Mouse (Mus musculus): ENCODE measurements around the gene Efemp2. TPM values are rescaled to one million over a fixed set of nuclear protein-coding genes. Genes with fewer than 3 reads are reported as not detected.

Efemp2 gene
- polyA plus RNA-seq, 1 experiment from 2014 or later, result 91.8 TPM

DNA sequence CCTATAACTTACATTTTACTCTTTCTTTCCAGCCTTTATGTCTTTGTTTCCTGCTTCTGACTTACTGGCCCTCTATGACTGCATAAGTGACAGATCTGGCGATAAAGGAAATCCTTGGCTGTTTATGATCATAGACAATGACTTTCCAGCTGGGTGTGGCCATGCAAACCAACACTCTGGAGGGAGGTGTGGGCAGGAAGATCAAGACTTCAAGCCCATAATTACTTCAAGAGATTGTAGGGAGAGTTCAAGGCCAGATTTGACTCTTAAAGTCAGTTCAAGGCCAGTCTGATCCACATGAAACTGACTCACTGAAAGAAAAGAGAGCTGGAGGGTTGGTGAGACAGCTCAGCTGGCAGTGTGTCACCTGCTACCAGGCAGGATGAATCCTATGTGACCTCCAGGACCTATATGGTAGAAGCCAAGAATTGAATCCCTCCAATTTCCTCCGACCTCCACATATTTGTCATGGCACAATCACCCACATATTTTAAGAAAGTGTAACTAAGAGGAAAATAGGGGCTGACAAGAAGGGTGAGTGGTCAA is 26.6 kb downstream of the Efemp2 start:
- peaks cover 13% of the 10 kb centered on the region for H3K36me3 ChIP-seq (ENCODE audit: insufficient read depth, low read length)
- no peak overlapping the region for H3K4me2 ChIP-seq (replicated peaks; ENCODE audit: low read depth, low read length)
- no peaks in the 10 kb centered on the region for H3K4me1 ChIP-seq (ENCODE audit: insufficient read depth, low read depth, low read length)
- no peak overlapping the region for H3K4me3 ChIP-seq (ENCODE audit: low read depth, low read length)
- no peak for DNase-seq (ENCODE audit: low spot score)
- H3K27me3 ChIP-seq (replicated peaks; ENCODE audit: insufficient read depth, low read length), result no peaks in the 10 kb centered on the region
- H3K27ac ChIP-seq (ENCODE audit: low read length), result no peak overlapping the region
- no peak for ATAC-seq
- H3K9ac ChIP-seq (replicated peaks; ENCODE audit: low read depth), result no peak overlapping the region
- 66% methylated on average over 2 of the region's 2 CpGs for WGBS
- H3K9me3 ChIP-seq (ENCODE audit: low read length), result no peaks in the 10 kb centered on the region
- no peak for TF ChIP-seq EP300 (IDR thresholded peaks at IDR 0.05)
- TF ChIP-seq CTCF (IDR thresholded peaks at IDR 0.05), result no peak

DNA sequence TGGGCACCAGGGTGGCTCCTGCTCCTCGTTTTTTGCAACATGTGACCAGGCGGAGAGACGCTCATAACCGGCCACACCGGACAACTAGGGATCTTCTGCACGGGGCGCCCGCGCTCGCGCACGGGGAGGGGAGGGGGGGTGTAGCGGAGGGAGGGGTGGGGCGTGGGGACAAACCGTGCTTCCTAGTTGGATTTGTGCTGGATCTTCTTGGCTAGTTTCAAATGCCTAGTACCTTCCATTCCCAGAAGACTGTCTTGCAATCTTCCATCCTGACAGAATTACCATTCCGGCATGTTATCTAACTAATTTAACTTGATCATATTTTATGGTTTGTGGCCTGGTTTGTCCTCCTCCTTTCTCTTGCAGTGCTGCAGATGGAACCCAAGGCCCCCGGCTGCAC is 29.9 kb downstream of the Efemp2 start, which contains the start of gene 1700020D05Rik:
Gene 1700020D05Rik (minus strand): TSS at position 101 of the 400 bp plus-strand sequence.
- H3K9me3 ChIP-seq (ENCODE audit: low read length), result no peaks in the 10 kb centered on the region
- WGBS, result 63% methylated on average over 17 of the region's 17 CpGs
- H3K4me3 ChIP-seq (ENCODE audit: low read depth, low read length), result no peak within 1 kb of the TSS
- H3K27me3 ChIP-seq (replicated peaks; ENCODE audit: insufficient read depth, low read length), result no peaks in the 10 kb centered on the region
- no peak within 1 kb of the TSS for H3K27ac ChIP-seq (ENCODE audit: low read length)
- no peaks in the 10 kb centered on the region for H3K4me1 ChIP-seq (ENCODE audit: insufficient read depth, low read depth, low read length)
- H3K36me3 ChIP-seq (ENCODE audit: insufficient read depth, low read length), result no peaks in the 10 kb centered on the region
- DNase-seq (ENCODE audit: low spot score), result no peak
- no peak within 1 kb of the TSS for H3K9ac ChIP-seq (replicated peaks; ENCODE audit: low read depth)
- no peak for ATAC-seq
- no peak within 1 kb of the TSS for H3K4me2 ChIP-seq (replicated peaks; ENCODE audit: low read depth, low read length)
- TF ChIP-seq CTCF (IDR thresholded peaks at IDR 0.05), result no peak
- no peak for TF ChIP-seq EP300 (IDR thresholded peaks at IDR 0.05)

GRCm38 (mm10) chr19:5510031-5511026 is 36.6 kb downstream of the Efemp2 start, which contains the start of gene Snx32:
Snx32 (minus strand) TSS chr19:5510538.
- H3K9me3 ChIP-seq (ENCODE audit: low read length), result no peaks in the 10 kb centered on the region
- H3K9ac ChIP-seq (replicated peaks; ENCODE audit: low read depth), result peak within 1 kb of the TSS; percentile 32; the same call in 1 of the 2 replicates
- H3K36me3 ChIP-seq (ENCODE audit: insufficient read depth, low read length), result no peaks in the 10 kb centered on the region
- no peaks in the 10 kb centered on the region for H3K27me3 ChIP-seq (replicated peaks; ENCODE audit: insufficient read depth, low read length)
- 4% methylated on average over 46 of the region's 47 CpGs for WGBS
- H3K27ac ChIP-seq (ENCODE audit: low read length), result peak within 1 kb of the TSS; percentile 34; the same call in 1 of the 2 replicates
- TF ChIP-seq CTCF (IDR thresholded peaks at IDR 0.05) (peak; percentile 52), EP300 (IDR thresholded peaks at IDR 0.05) (no peak)
- H3K4me2 ChIP-seq (replicated peaks; ENCODE audit: low read depth, low read length), result peak within 1 kb of the TSS; percentile 80
- peak; percentile 100 for ATAC-seq
- peak within 1 kb of the TSS; percentile 48 for H3K4me3 ChIP-seq (ENCODE audit: low read depth, low read length)
- 0 out of 2 replicates have a peak, but pooled peaks cover 10% of the 10 kb centered on the region for H3K4me1 ChIP-seq (ENCODE audit: insufficient read depth, low read depth, low read length)
- DNase-seq (ENCODE audit: low spot score), result peak; percentile 99

GRCm38 (mm10) chr19:5511074-5511632 is 37.4 kb downstream of the Efemp2 start:
- Histone ChIP-seq H3K27ac (ENCODE audit: low read length) (peak overlapping the region; percentile 34; the same call in 1 of the 2 replicates), H3K4me1 (ENCODE audit: insufficient read depth, low read depth, low read length) (0 out of 2 replicates have a peak, but pooled peaks cover 10% of the 10 kb centered on the region), H3K9ac (replicated peaks; ENCODE audit: low read depth) (peak overlapping the region; percentile 32; the same call in 1 of the 2 replicates), H3K4me2 (replicated peaks; ENCODE audit: low read depth, low read length) (peak overlapping the region; percentile 80), H3K27me3 (replicated peaks; ENCODE audit: insufficient read depth, low read length) (no peaks in the 10 kb centered on the region), H3K9me3 (ENCODE audit: low read length) (no peaks in the 10 kb centered on the region), H3K36me3 (ENCODE audit: insufficient read depth, low read length) (no peaks in the 10 kb centered on the region), H3K4me3 (ENCODE audit: low read depth, low read length) (peak overlapping the region; percentile 48)
- ATAC-seq (0 out of 2 replicates have a peak, but pooled peaks have one; percentile 0), DNase-seq (ENCODE audit: low spot score) (no peak)
- WGBS, result 43% methylated on average over 14 of the region's 15 CpGs
- TF ChIP-seq CTCF (IDR thresholded peaks at IDR 0.05) (no peak), EP300 (IDR thresholded peaks at IDR 0.05) (no peak)

GRCm38 (mm10) chr19:5512091-5513004 is 38.6 kb downstream of the Efemp2 start:
- peak overlapping the region; percentile 14; the same call in 1 of the 2 replicates for H3K27ac ChIP-seq (ENCODE audit: low read length)
- peak; percentile 33 for DNase-seq (ENCODE audit: low spot score)

More at GRCm38 (mm10) chr19:5512091-5513004, 38.6 kb downstream of the Efemp2 start:
- Histone ChIP-seq H3K4me2 (replicated peaks; ENCODE audit: low read depth, low read length) (peak overlapping the region; percentile 27), H3K27me3 (replicated peaks; ENCODE audit: insufficient read depth, low read length) (no peaks in the 10 kb centered on the region), H3K4me1 (ENCODE audit: insufficient read depth, low read depth, low read length) (0 out of 2 replicates have a peak, but pooled peaks cover 10% of the 10 kb centered on the region), H3K36me3 (ENCODE audit: insufficient read depth, low read length) (no peaks in the 10 kb centered on the region), H3K9me3 (ENCODE audit: low read length) (no peaks in the 10 kb centered on the region), H3K4me3 (ENCODE audit: low read depth, low read length) (no peak overlapping the region), H3K9ac (replicated peaks; ENCODE audit: low read depth) (no peak overlapping the region)
- TF ChIP-seq EP300 (IDR thresholded peaks at IDR 0.05) (no peak), CTCF (IDR thresholded peaks at IDR 0.05) (no peak)
- 51% methylated on average over 12 of the region's 12 CpGs for WGBS
- ATAC-seq, result no peak

All from lung, postnatal 0 days (tissue).